Mouse (Mus musculus): ENCODE measurements at regions not wholly inside any gene's neighbourhood (a gene's known extent, or its start where the extent isn't known, plus 50 kb on each side); places are given as distances from the start of the nearest gene placed in this dataset.

- Histone ChIP-seq H3K4me2 (ENCODE audit: low read length) (no peak overlapping the region), H3K4me3 (ENCODE audit: low read depth, low read length) (no peak overlapping the region), H3K27ac (ENCODE audit: low read length) (no peak overlapping the region), H3K36me3 (ENCODE audit: control insufficient read depth, insufficient read depth, low read length) (no peaks in the 10 kb centered on the region), H3K4me1 (ENCODE audit: control insufficient read depth, insufficient read depth, low read length) (no peaks in the 10 kb centered on the region), H3K27me3 (ENCODE audit: control insufficient read depth, insufficient read depth, low read depth, low read length) (no peaks in the 10 kb centered on the region), H3K9me3 (replicated peaks; ENCODE audit: control insufficient read depth, low read length, poor library complexity, severe bottlenecking) (no peaks in the 10 kb centered on the region), H3K9ac (ENCODE audit: low read depth, low read length) (no peak overlapping the region)
- no peak for ATAC-seq
Observed at GRCm38 (mm10) chr17:61768361-61768760, 1112.8 kb downstream of the Efna5 start.

- no peaks in the 10 kb centered on the region for H3K4me1 ChIP-seq (ENCODE audit: control insufficient read depth, insufficient read depth, low read length)
- no peak overlapping the region for H3K27ac ChIP-seq (ENCODE audit: low read length)
- WGBS, result 29% methylated on average over 2 of the region's 2 CpGs
- no peaks in the 10 kb centered on the region; the same call in 1 of the 2 replicates for H3K27me3 ChIP-seq (ENCODE audit: control insufficient read depth, insufficient read depth, low read depth, low read length)
- no peaks in the 10 kb centered on the region for H3K36me3 ChIP-seq (ENCODE audit: control insufficient read depth, insufficient read depth, low read length)
- ATAC-seq, result 0 out of 2 replicates have a peak, but pooled peaks have one; percentile 17
- H3K9me3 ChIP-seq (replicated peaks; ENCODE audit: control insufficient read depth, low read length, poor library complexity, severe bottlenecking), result no peaks in the 10 kb centered on the region
- no peak overlapping the region for H3K4me2 ChIP-seq (ENCODE audit: low read length)
- no peak overlapping the region for H3K9ac ChIP-seq (ENCODE audit: low read depth, low read length)
- no peak overlapping the region for H3K4me3 ChIP-seq (ENCODE audit: low read depth, low read length)
Observed at GRCm38 (mm10) chr17:61765143-61765542, 1116.0 kb downstream of the Efna5 start.
